Mouse (Mus musculus): ENCODE measurements around the gene Epgn. TPM values are rescaled to one million over a fixed set of nuclear protein-coding genes. Genes with fewer than 3 reads are reported as not detected.

Epgn gene
- 0.10 TPM in 1 of 2 replicates, not detected in the other for polyA plus RNA-seq (2021; fragmentation: Nextera tagmentation)
- long read RNA-seq, experiment 1, result 0 reads
- long read RNA-seq, experiment 2, result 0 reads

GRCm38 (mm10) chr5:91027164-91027563 is at the start of gene Epgn:
Gene Epgn (plus strand): TSS chr5:91027464.

GRCm38 (mm10) chr5:91074450-91074950 is 47.2 kb downstream of the Epgn start, which contains the start of gene Ereg:
Gene Ereg (plus strand): TSS chr5:91074622.

Other genes with a start within 250 kb of the Epgn start
- not detected in 2 replicates for gene Cxcl3, start 241.4 kb upstream of the Epgn start, polyA plus RNA-seq (2021; fragmentation: Nextera tagmentation)
- gene Cxcl15, start 232.9 kb upstream of the Epgn start, polyA plus RNA-seq (2021; fragmentation: Nextera tagmentation), result not detected in 2 replicates
- gene Cxcl1, start 136.2 kb upstream of the Epgn start, polyA plus RNA-seq (2021; fragmentation: Nextera tagmentation), result 0.05 TPM in 1 of 2 replicates, not detected in the other
- gene Cxcl2, start 123.6 kb upstream of the Epgn start, polyA plus RNA-seq (2021; fragmentation: Nextera tagmentation), result not detected in 2 replicates
- 6.9 and 32.8 TPM in 2 replicates for gene Mthfd2l, start 96.3 kb upstream of the Epgn start, polyA plus RNA-seq (2021; fragmentation: Nextera tagmentation)
- not detected in 2 replicates for gene Ereg, start 47.2 kb downstream of the Epgn start, polyA plus RNA-seq (2021; fragmentation: Nextera tagmentation)
- gene Areg, start 112.1 kb downstream of the Epgn start, polyA plus RNA-seq (2021; fragmentation: Nextera tagmentation), result 0.22 and 0.39 TPM in 2 replicates